Mouse (Mus musculus): Measurements from ENCODE around the gene Fcgrt. TPM values are rescaled to one million over a fixed set of nuclear protein-coding genes. Genes with fewer than 3 reads are reported as not detected.

Gene Fcgrt
- polyA plus RNA-seq, 1 experiment from 2014 or later = 20.3 TPM

- WGBS = 0% methylated on average over 38 of the region's 38 CpGs
- Histone ChIP-seq H3K4me1 (ENCODE audit: control insufficient read depth, insufficient read depth, low read length) (peaks cover 8% of the 10 kb centered on the region), H3K4me3 (ENCODE audit: low read depth, low read length) (peak overlapping the region; percentile 78), H3K9me3 (replicated peaks; ENCODE audit: control insufficient read depth, low read length) (no peaks in the 10 kb centered on the region), H3K4me2 (ENCODE audit: low read length) (peak overlapping the region; percentile 90), H3K27me3 (replicated peaks; ENCODE audit: control insufficient read depth, insufficient read depth, low read length) (no peaks in the 10 kb centered on the region), H3K9ac (ENCODE audit: low read length) (peak overlapping the region; percentile 76), H3K27ac (ENCODE audit: low read depth, low read length) (peak overlapping the region; percentile 99), H3K36me3 (ENCODE audit: control insufficient read depth, insufficient read depth, low read length) (peaks cover 34% of the 10 kb centered on the region)
- no peak for ATAC-seq
- no peak for DNase-seq (ENCODE audit: low spot score)
Observed at GRCm38 (mm10) chr7:45052181-45052861, 51.3 kb downstream of the Fcgrt start.

GRCm38 (mm10) chr7:45051601-45051974, 52.1 kb downstream of the Fcgrt start:
- no peaks in the 10 kb centered on the region for H3K27me3 ChIP-seq (replicated peaks; ENCODE audit: control insufficient read depth, insufficient read depth, low read length)
- H3K9ac ChIP-seq (ENCODE audit: low read length) = peak overlapping the region; percentile 76
- H3K36me3 ChIP-seq (ENCODE audit: control insufficient read depth, insufficient read depth, low read length) = peaks cover 41% of the 10 kb centered on the region
- peak overlapping the region; percentile 90 for H3K4me2 ChIP-seq (ENCODE audit: low read length)
- H3K4me1 ChIP-seq (ENCODE audit: control insufficient read depth, insufficient read depth, low read length) = peaks cover 8% of the 10 kb centered on the region
- H3K27ac ChIP-seq (ENCODE audit: low read depth, low read length) = peak overlapping the region; percentile 99
- no peaks in the 10 kb centered on the region for H3K9me3 ChIP-seq (replicated peaks; ENCODE audit: control insufficient read depth, low read length)
- 1% methylated on average over 13 of the region's 13 CpGs for WGBS
- no peak for DNase-seq (ENCODE audit: low spot score)
- ATAC-seq = no peak
- peak overlapping the region; percentile 78 for H3K4me3 ChIP-seq (ENCODE audit: low read depth, low read length)

- H3K9me3 ChIP-seq (replicated peaks; ENCODE audit: control insufficient read depth, low read length) = no peaks in the 10 kb centered on the region
- H3K27me3 ChIP-seq (replicated peaks; ENCODE audit: control insufficient read depth, insufficient read depth, low read length) = no peaks in the 10 kb centered on the region
- H3K27ac ChIP-seq (ENCODE audit: low read depth, low read length) = peak overlapping the region; percentile 99
- peak overlapping the region; percentile 76 for H3K9ac ChIP-seq (ENCODE audit: low read length)
- H3K36me3 ChIP-seq (ENCODE audit: control insufficient read depth, insufficient read depth, low read length) = peaks cover 47% of the 10 kb centered on the region
- peaks cover 8% of the 10 kb centered on the region for H3K4me1 ChIP-seq (ENCODE audit: control insufficient read depth, insufficient read depth, low read length)
- peak overlapping the region; percentile 78 for H3K4me3 ChIP-seq (ENCODE audit: low read depth, low read length)
- DNase-seq (ENCODE audit: low spot score) (peak; percentile 97), ATAC-seq (peak; percentile 58)
- peak overlapping the region; percentile 90 for H3K4me2 ChIP-seq (ENCODE audit: low read length)
- under 1% methylated on average over 16 of the region's 16 CpGs for WGBS
Observed at GRCm38 (mm10) chr7:45050945-45051600, 52.6 kb downstream of the Fcgrt start.

- 93% methylated on average over 23 of the region's 23 CpGs for WGBS
- Histone ChIP-seq H3K4me2 (ENCODE audit: low read length) (no peak overlapping the region), H3K4me1 (ENCODE audit: control insufficient read depth, insufficient read depth, low read length) (peaks cover 8% of the 10 kb centered on the region), H3K36me3 (ENCODE audit: control insufficient read depth, insufficient read depth, low read length) (peaks cover 66% of the 10 kb centered on the region), H3K27ac (ENCODE audit: low read depth, low read length) (no peak overlapping the region), H3K9me3 (replicated peaks; ENCODE audit: control insufficient read depth, low read length) (no peaks in the 10 kb centered on the region), H3K27me3 (replicated peaks; ENCODE audit: control insufficient read depth, insufficient read depth, low read length) (no peaks in the 10 kb centered on the region), H3K9ac (ENCODE audit: low read length) (no peak overlapping the region), H3K4me3 (ENCODE audit: low read depth, low read length) (no peak overlapping the region)
- no peak for ATAC-seq
- no peak for DNase-seq (ENCODE audit: low spot score)
Observed at GRCm38 (mm10) chr7:45048923-45049657, 54.6 kb downstream of the Fcgrt start.

GRCm38 (mm10) chr7:45048001-45048890, 55.4 kb downstream of the Fcgrt start:
- peaks cover 75% of the 10 kb centered on the region for H3K36me3 ChIP-seq (ENCODE audit: control insufficient read depth, insufficient read depth, low read length)
- no peak for ATAC-seq
- H3K4me2 ChIP-seq (ENCODE audit: low read length) = no peak overlapping the region
- H3K27me3 ChIP-seq (replicated peaks; ENCODE audit: control insufficient read depth, insufficient read depth, low read length) = no peaks in the 10 kb centered on the region
- peaks cover 8% of the 10 kb centered on the region for H3K4me1 ChIP-seq (ENCODE audit: control insufficient read depth, insufficient read depth, low read length)
- no peak overlapping the region for H3K9ac ChIP-seq (ENCODE audit: low read length)
- H3K4me3 ChIP-seq (ENCODE audit: low read depth, low read length) = no peak overlapping the region
- H3K27ac ChIP-seq (ENCODE audit: low read depth, low read length) = no peak overlapping the region
- 92% methylated on average over 35 of the region's 38 CpGs for WGBS
- no peaks in the 10 kb centered on the region for H3K9me3 ChIP-seq (replicated peaks; ENCODE audit: control insufficient read depth, low read length)
- no peak for DNase-seq (ENCODE audit: low spot score)

- Histone ChIP-seq H3K27me3 (replicated peaks; ENCODE audit: control insufficient read depth, insufficient read depth, low read length) (no peaks in the 10 kb centered on the region), H3K9ac (ENCODE audit: low read length) (no peak overlapping the region), H3K4me2 (ENCODE audit: low read length) (no peak overlapping the region), H3K4me1 (ENCODE audit: control insufficient read depth, insufficient read depth, low read length) (peaks cover 8% of the 10 kb centered on the region), H3K27ac (ENCODE audit: low read depth, low read length) (no peak overlapping the region), H3K4me3 (ENCODE audit: low read depth, low read length) (no peak overlapping the region), H3K36me3 (ENCODE audit: control insufficient read depth, insufficient read depth, low read length) (peaks cover 82% of the 10 kb centered on the region), H3K9me3 (replicated peaks; ENCODE audit: control insufficient read depth, low read length) (no peaks in the 10 kb centered on the region)
- WGBS = 96% methylated on average over 14 of the region's 14 CpGs
- ATAC-seq (no peak), DNase-seq (ENCODE audit: low spot score) (no peak)
Observed at GRCm38 (mm10) chr7:45047491-45047890, 56.2 kb downstream of the Fcgrt start.

- peaks cover 88% of the 10 kb centered on the region for H3K36me3 ChIP-seq (ENCODE audit: control insufficient read depth, insufficient read depth, low read length)
- H3K9ac ChIP-seq (ENCODE audit: low read length) = no peak overlapping the region
- 97% methylated on average over 26 of the region's 26 CpGs for WGBS
- H3K9me3 ChIP-seq (replicated peaks; ENCODE audit: control insufficient read depth, low read length) = no peaks in the 10 kb centered on the region
- peaks cover 8% of the 10 kb centered on the region for H3K4me1 ChIP-seq (ENCODE audit: control insufficient read depth, insufficient read depth, low read length)
- ATAC-seq (no peak), DNase-seq (ENCODE audit: low spot score) (no peak)
- no peak overlapping the region for H3K4me2 ChIP-seq (ENCODE audit: low read length)
- no peak overlapping the region for H3K4me3 ChIP-seq (ENCODE audit: low read depth, low read length)
- no peaks in the 10 kb centered on the region for H3K27me3 ChIP-seq (replicated peaks; ENCODE audit: control insufficient read depth, insufficient read depth, low read length)
- no peak overlapping the region for H3K27ac ChIP-seq (ENCODE audit: low read depth, low read length)
Observed at GRCm38 (mm10) chr7:45046853-45047350, 56.7 kb downstream of the Fcgrt start.

- H3K9ac ChIP-seq (ENCODE audit: low read length) = no peak overlapping the region
- 92% methylated on average over 22 of the region's 22 CpGs for WGBS
- H3K27ac ChIP-seq (ENCODE audit: low read depth, low read length) = no peak overlapping the region
- H3K4me1 ChIP-seq (ENCODE audit: control insufficient read depth, insufficient read depth, low read length) = no peaks in the 10 kb centered on the region
- no peak overlapping the region for H3K4me3 ChIP-seq (ENCODE audit: low read depth, low read length)
- H3K27me3 ChIP-seq (replicated peaks; ENCODE audit: control insufficient read depth, insufficient read depth, low read length) = no peaks in the 10 kb centered on the region
- no peaks in the 10 kb centered on the region for H3K9me3 ChIP-seq (replicated peaks; ENCODE audit: control insufficient read depth, low read length)
- H3K36me3 ChIP-seq (ENCODE audit: control insufficient read depth, insufficient read depth, low read length) = peaks cover 100% of the 10 kb centered on the region
- DNase-seq (ENCODE audit: low spot score) = no peak
- ATAC-seq = no peak
- H3K4me2 ChIP-seq (ENCODE audit: low read length) = no peak overlapping the region
Observed at GRCm38 (mm10) chr7:45045741-45046140, 57.9 kb downstream of the Fcgrt start.
